Mouse (Mus musculus) lung, postnatal 0 days (tissue): ENCODE results near the gene Zfp949.

Experiments
- CTCF ChIP-seq: IDR thresholded peaks from 2 replicates; pipeline ENCODE4 v1.5.1; 2016; ENCODE audit warnings: antibody characterized with exemption, mild to moderate bottlenecking
- EP300 ChIP-seq: IDR thresholded peaks from 2 replicates; pipeline ENCODE4 v1.6.1; 2016; ENCODE audit warnings: antibody characterized with exemption, mild to moderate bottlenecking, control low read depth

DNA sequence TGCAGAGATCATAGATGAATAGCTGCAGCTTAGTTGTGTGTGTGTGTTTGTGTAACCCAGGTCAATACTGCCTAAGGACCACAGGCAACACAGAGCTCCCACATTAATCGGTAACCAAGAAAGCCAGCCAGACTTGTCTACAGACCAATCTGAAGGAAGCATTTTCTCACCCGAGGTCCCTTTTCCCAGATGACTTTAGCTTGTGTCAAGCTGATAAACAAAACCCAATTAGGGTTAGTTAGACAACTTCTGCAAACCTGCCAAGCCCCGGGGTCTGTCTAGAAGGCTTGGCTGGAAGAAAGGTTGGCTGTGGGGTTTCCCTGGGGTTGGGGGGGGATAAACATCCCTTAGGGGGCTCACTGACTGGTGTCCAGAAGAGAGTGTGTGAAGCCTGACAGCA is 23.0 kb upstream of the Zfp949 start:
- TF ChIP-seq CTCF (no peak), EP300 (no peak)
